Mouse (Mus musculus) heart, adult 2 months (tissue): ENCODE data around the gene Otud6a.

ENCODE experiments used
- CTCF ChIP-seq: fragments of 200-600 bp; IDR thresholded peaks from 2 replicates; pipeline ENCODE4 v1.8.1; 2022; ENCODE audit warnings: antibody characterized with exemption, mild to moderate bottlenecking, moderate library complexity
- EP300 ChIP-seq: fragments of 200-500 bp; IDR thresholded peaks from 2 replicates; pipeline ENCODE4 v1.6.1; 2011; ENCODE audit warnings: low read depth, low read length, control low read depth; ENCODE audit not compliant: insufficient read depth
- POLR2A ChIP-seq: fragments of 200-500 bp; IDR thresholded peaks from 2 replicates; pipeline ENCODE4 v1.6.1; 2011; ENCODE audit warnings: mild to moderate bottlenecking, low read depth, low read length, control low read depth; ENCODE audit not compliant: insufficient read depth

GRCm38 (mm10) chrX:100468047-100468446 is 39.2 kb downstream of the Otud6a start:
- TF ChIP-seq CTCF (no peak), POLR2A (no peak), EP300 (no peak)
